Comparison of ENCODE assay signal across 9 mouse cellular contexts in genomic region chr4:21535973-21536372, GRCm38 (mm10).
DNase-seq lines count a peak whose midpoint lies in the region; ATAC-seq and TF ChIP-seq lines count a peak whose summit lies in the region.
"Had no signal": no experiment of that assay in that cellular context is flagged by ENCODE, and none has a peak within 500 bp of the region (broad histone marks: within the 10 kb centered on the region; RNA-seq: fewer than 3 reads in every experiment).

No protein-coding gene starts in this region.

- WGBS in heart, adult 2 months: 29% methylated on average over 2 of the region's 2 CpGs
- 31% methylated on average over 2 of the region's 2 CpGs for WGBS in neural tube, embryonic 12.5 days
- WGBS in stomach, postnatal 0 days: 28% methylated on average over 2 of the region's 2 CpGs
- 26% methylated on average over 2 of the region's 2 CpGs for WGBS in heart, embryonic 10.5 days

- H3K4me1 ChIP-seq in heart, adult 2 months (ENCODE audit: control insufficient read depth, insufficient read depth, low read length): no peaks in the 10 kb centered on the region
- no peaks in the 10 kb centered on the region for H3K4me1 ChIP-seq in neural tube, embryonic 12.5 days
- no peaks in the 10 kb centered on the region for H3K4me1 ChIP-seq in stomach, postnatal 0 days (replicated peaks; ENCODE audit: control insufficient read depth, insufficient read depth)
- H3K4me1 ChIP-seq in heart, embryonic 10.5 days: no peaks in the 10 kb centered on the region
- H3K4me1 ChIP-seq: hindbrain, embryonic 15.5 days had no signal

- no peak overlapping the region for H3K4me3 ChIP-seq in heart, adult 2 months
- H3K4me3 ChIP-seq in neural tube, embryonic 12.5 days: no peak overlapping the region
- H3K4me3 ChIP-seq in stomach, postnatal 0 days (ENCODE audit: low read depth, low read length): no peak overlapping the region
- H3K4me3 ChIP-seq in heart, embryonic 10.5 days: no peak overlapping the region
- H3K4me3 ChIP-seq: hindbrain, embryonic 15.5 days had no signal

- peak; percentile 67 for TF ChIP-seq CTCF in heart, adult 2 months (IDR thresholded peaks at IDR 0.05)
- TF ChIP-seq CTCF in stomach, postnatal 0 days (IDR thresholded peaks at IDR 0.05; ENCODE audit: low read depth): peak; percentile 66

- ATAC-seq in neural tube, embryonic 12.5 days (ENCODE audit: low FRiP score, low read depth): peak; percentile 50; the same call in 1 of the 2 replicates
- no peak for ATAC-seq in stomach, postnatal 0 days (ENCODE audit: low FRiP score, low TSS enrichment)

- no peak overlapping the region for H3K27ac ChIP-seq in heart, adult 2 months
- H3K27ac ChIP-seq in neural tube, embryonic 12.5 days: no peak overlapping the region
- no peak overlapping the region for H3K27ac ChIP-seq in stomach, postnatal 0 days (replicated peaks)
- H3K27ac ChIP-seq in heart, embryonic 10.5 days: no peak overlapping the region
- H3K27ac ChIP-seq: hindbrain, embryonic 15.5 days had no signal

- H3K9me3 ChIP-seq in neural tube, embryonic 12.5 days: no peaks in the 10 kb centered on the region
- H3K9me3 ChIP-seq in stomach, postnatal 0 days (ENCODE audit: control insufficient read depth, low read length): no peaks in the 10 kb centered on the region
- H3K9me3 ChIP-seq in heart, embryonic 10.5 days: no peaks in the 10 kb centered on the region
- H3K9me3 ChIP-seq: hindbrain, embryonic 15.5 days had no signal

- no peaks in the 10 kb centered on the region for H3K36me3 ChIP-seq in heart, adult 2 months (ENCODE audit: control insufficient read depth, insufficient read depth, low read length)
- no peaks in the 10 kb centered on the region for H3K36me3 ChIP-seq in neural tube, embryonic 12.5 days
- no peaks in the 10 kb centered on the region for H3K36me3 ChIP-seq in stomach, postnatal 0 days (ENCODE audit: control insufficient read depth, insufficient read depth, low read length)
- H3K36me3 ChIP-seq in heart, embryonic 10.5 days: no peaks in the 10 kb centered on the region
- H3K36me3 ChIP-seq: hindbrain, embryonic 15.5 days had no signal

- no peak for DNase-seq in heart, adult 2 months
- no peak for DNase-seq in heart, postnatal 14 days
- DNase-seq in neural tube, embryonic 10.5 days (ENCODE audit: extremely low spot score, low spot score): no peak
- peak; percentile 34 for DNase-seq in embryo, embryonic 9.5 days (ENCODE audit: extremely low spot score)
- no peak for DNase-seq in stomach, postnatal 0 days (ENCODE audit: low spot score)
- no peak for DNase-seq in heart, embryonic 10.5 days (ENCODE audit: low spot score)
- no peak for DNase-seq in heart, adult 8-10 months (ENCODE audit: low spot score)

- no peak overlapping the region for H3K9ac ChIP-seq in heart, adult 2 months (ENCODE audit: low read depth, low read length)
- no peak overlapping the region for H3K9ac ChIP-seq in neural tube, embryonic 12.5 days
- no peak overlapping the region for H3K9ac ChIP-seq in stomach, postnatal 0 days (ENCODE audit: low read length)
- H3K9ac ChIP-seq: hindbrain, embryonic 15.5 days had no signal

- intact Hi-C loops in heart, adult 2 months (cut with DNase I): loop anchor here (2.0 kb wide), 2 partner anchors 161 to 279 kb away; no protein-coding TSS in a partner anchor
- intact Hi-C loops in heart, postnatal 14 days (cut with DNase I): loop anchor here (2.0 to 5.0 kb wide), 2 partner anchors 161 to 277 kb away; no protein-coding TSS in a partner anchor

- H3K27me3 ChIP-seq in heart, adult 2 months (ENCODE audit: control insufficient read depth, insufficient read depth, low read length): no peaks in the 10 kb centered on the region
- H3K27me3 ChIP-seq in neural tube, embryonic 12.5 days (replicated peaks): no peaks in the 10 kb centered on the region
- no peaks in the 10 kb centered on the region for H3K27me3 ChIP-seq in stomach, postnatal 0 days (ENCODE audit: control insufficient read depth, insufficient read depth, low read length)
- H3K27me3 ChIP-seq in heart, embryonic 10.5 days (ENCODE audit: insufficient read depth, poor library complexity, severe bottlenecking): no peaks in the 10 kb centered on the region
- H3K27me3 ChIP-seq: hindbrain, embryonic 15.5 days had no signal

- TF ChIP-seq EP300 in heart, adult 2 months (IDR thresholded peaks at IDR 0.05; ENCODE audit: insufficient read depth, low read depth, low read length): no peak
- TF ChIP-seq EP300 in stomach, postnatal 0 days (optimal IDR thresholded peaks at IDR 0.05): no peak

- no peak for TF ChIP-seq POLR2A in heart, adult 2 months (IDR thresholded peaks at IDR 0.05; ENCODE audit: insufficient read depth, low read depth, low read length)

- no peak overlapping the region for H3K4me2 ChIP-seq in neural tube, embryonic 12.5 days (replicated peaks)
- no peak overlapping the region for H3K4me2 ChIP-seq in stomach, postnatal 0 days (replicated peaks; ENCODE audit: low read depth)
- H3K4me2 ChIP-seq: hindbrain, embryonic 15.5 days had no signal

- no peaks in the 10 kb centered on the region for H3K79me2 ChIP-seq in heart, adult 2 months (replicated peaks; ENCODE audit: control insufficient read depth, insufficient read depth, low read length)
